8 mouse cellular contexts compared by ENCODE assay signal in the genomic region with DNA sequence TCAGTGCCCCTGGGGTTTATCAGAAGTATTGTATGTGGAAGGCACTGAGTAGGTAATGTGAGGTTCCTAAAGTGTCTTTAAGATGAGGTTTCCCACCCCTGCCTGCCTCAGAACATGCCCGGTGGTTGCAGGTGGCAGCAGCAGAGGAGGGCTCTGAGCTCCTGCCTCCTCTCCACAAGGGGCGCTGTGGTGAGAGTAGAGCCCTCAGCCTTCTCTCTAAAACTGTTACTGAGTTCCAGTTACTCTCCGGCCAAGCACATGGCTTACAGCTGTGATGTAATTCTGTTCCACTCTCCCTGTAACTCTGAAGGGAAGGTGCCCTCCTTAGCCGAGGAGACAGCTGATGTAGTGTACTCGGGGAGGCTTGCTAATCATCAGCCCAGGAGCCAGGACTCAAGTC. TPM values are rescaled to one million over a fixed set of nuclear protein-coding genes. Genes with fewer than 3 reads are reported as not detected.
DNase-seq lines count a peak whose midpoint lies in the region; ATAC-seq and TF ChIP-seq lines count a peak whose summit lies in the region.
"Had no signal": no experiment of that assay in that cellular context is flagged by ENCODE, and none has a peak within 500 bp of the region (broad histone marks: within the 10 kb centered on the region; RNA-seq: fewer than 3 reads in every experiment).

No protein-coding gene starts in this region.

- peak; percentile 69 for TF ChIP-seq CTCF in intestine, postnatal 0 days (IDR thresholded peaks at IDR 0.05; ENCODE audit: low read depth)

- peaks cover 93% of the 10 kb centered on the region for H3K36me3 ChIP-seq in intestine, postnatal 0 days (ENCODE audit: control insufficient read depth, insufficient read depth)
- H3K36me3 ChIP-seq in intestine, embryonic 15.5 days: peaks cover 71% of the 10 kb centered on the region
- peaks cover 12% of the 10 kb centered on the region for H3K36me3 ChIP-seq in splenic B cell, adult 2 months (ENCODE audit: control insufficient read depth, insufficient read depth, low read length, poor library complexity, severe bottlenecking)

- ATAC-seq in intestine, postnatal 0 days: no peak
- no peak for ATAC-seq in intestine, embryonic 15.5 days
- ATAC-seq in CD4-positive, CD25-positive, alpha-beta regulatory T cell, adult 4 months: peak; percentile 51
- ATAC-seq in erythroblast, adult 5-6 weeks (replicated peaks; ENCODE audit: low FRiP score, poor library complexity, severe bottlenecking): peak; percentile 68; the same call in 1 of the 2 replicates

- no peak overlapping the region for H3K9ac ChIP-seq in intestine, postnatal 0 days (ENCODE audit: low read depth, low read length)
- no peak overlapping the region for H3K9ac ChIP-seq in intestine, embryonic 15.5 days
- H3K9ac ChIP-seq: liver, embryonic 13.5 days had no signal

- no peak overlapping the region for H3K27ac ChIP-seq in intestine, postnatal 0 days (ENCODE audit: low read depth, low read length)
- H3K27ac ChIP-seq in intestine, embryonic 15.5 days: no peak overlapping the region
- H3K27ac ChIP-seq: liver, embryonic 13.5 days had no signal

- no peaks in the 10 kb centered on the region for H3K27me3 ChIP-seq in intestine, postnatal 0 days (replicated peaks; ENCODE audit: control insufficient read depth, insufficient read depth, low read length)
- H3K27me3 ChIP-seq in intestine, embryonic 15.5 days (replicated peaks): no peaks in the 10 kb centered on the region
- no peaks in the 10 kb centered on the region for H3K27me3 ChIP-seq in splenic B cell, adult 2 months (ENCODE audit: control insufficient read depth, insufficient read depth, low read length, poor library complexity, severe bottlenecking)
- H3K27me3 ChIP-seq: liver, embryonic 13.5 days had no signal

- no peak overlapping the region for H3K4me2 ChIP-seq in intestine, postnatal 0 days (replicated peaks; ENCODE audit: low read depth)
- H3K4me2 ChIP-seq in intestine, embryonic 15.5 days (replicated peaks): no peak overlapping the region
- H3K4me2 ChIP-seq: liver, embryonic 13.5 days had no signal

- WGBS in intestine, postnatal 0 days: 60% methylated on average over 5 of the region's 5 CpGs
- 58% methylated on average over 5 of the region's 5 CpGs for WGBS in intestine, embryonic 15.5 days

- H3K4me1 ChIP-seq in intestine, postnatal 0 days (replicated peaks; ENCODE audit: control insufficient read depth, insufficient read depth, low read length): no peaks in the 10 kb centered on the region
- H3K4me1 ChIP-seq in intestine, embryonic 15.5 days (replicated peaks): no peaks in the 10 kb centered on the region
- H3K4me1 ChIP-seq: liver, embryonic 13.5 days had no signal

- H3K9me3 ChIP-seq in intestine, postnatal 0 days (ENCODE audit: control insufficient read depth): no peaks in the 10 kb centered on the region
- H3K9me3 ChIP-seq in intestine, embryonic 15.5 days: no peaks in the 10 kb centered on the region
- H3K9me3 ChIP-seq: liver, embryonic 13.5 days had no signal

- no peak overlapping the region for H3K4me3 ChIP-seq in intestine, postnatal 0 days (ENCODE audit: low read depth, low read length)
- no peak overlapping the region for H3K4me3 ChIP-seq in intestine, embryonic 15.5 days (replicated peaks)
- H3K4me3 ChIP-seq: liver, embryonic 13.5 days had no signal

- DNase-seq in A20 (ENCODE audit: low read depth, low spot score): peak; percentile 56
- peak; percentile 37 for DNase-seq in splenic B cell, adult 2 months (ENCODE audit: low read depth, low spot score)
- no peak for DNase-seq in gastrocnemius, adult 8-10 months (ENCODE audit: low spot score in 2 of 2)
- DNase-seq: liver, embryonic 13.5 days had no signal

RNA-seq across cellular contexts. Expression of a gene that starts 9.6 kb away (rescaled TPM):
- 0.70 and 0.93 TPM in 2 replicates for polyA plus RNA-seq in intestine, postnatal 0 days (2015; fragmentation: Nextera tagmentation; extraction: Ambion mirVana)
- polyA plus RNA-seq in intestine, embryonic 15.5 days (2015; fragmentation: Nextera tagmentation; extraction: Ambion mirVana): 1.5 and 1.6 TPM in 2 replicates
- not detected for polyA plus RNA-seq in CD4-positive, CD25-positive, alpha-beta regulatory T cell, adult 4 months (2017; shearing (Covaris generic))
- not detected in 2 replicates for total RNA-seq in erythroblast, adult 5-6 weeks (2015; ENCODE audit: low replicate concordance)
- not detected in 2 replicates for total RNA-seq in erythroblast, adult 5-6 weeks (2017; ENCODE audit: low replicate concordance)
- under 1 TPM; 0.05 to 0.29 (median 0.11) TPM for total RNA-seq in gastrocnemius, adult 8-10 months (2022)

RNA-seq across cellular contexts. Expression of a gene that starts 10.5 kb away (rescaled TPM):
- polyA plus RNA-seq in intestine, postnatal 0 days (2015; fragmentation: Nextera tagmentation; extraction: Ambion mirVana): 95.1 and 99.6 TPM in 2 replicates
- 62.6 and 66.0 TPM in 2 replicates for polyA plus RNA-seq in intestine, embryonic 15.5 days (2015; fragmentation: Nextera tagmentation; extraction: Ambion mirVana)
- polyA plus RNA-seq in CD4-positive, CD25-positive, alpha-beta regulatory T cell, adult 4 months (2017; shearing (Covaris generic)): 10 to 100 TPM; 91.2 to 92.6 TPM
- total RNA-seq in erythroblast, adult 5-6 weeks (2015; ENCODE audit: low replicate concordance): 2.1 and 8.8 TPM in 2 replicates
- total RNA-seq in erythroblast, adult 5-6 weeks (2017; ENCODE audit: low replicate concordance): 2.4 and 12.2 TPM in 2 replicates
- total RNA-seq in gastrocnemius, adult 8-10 months (2022): 1 to 10 TPM; 6.3 to 7.9 (median 7.3) TPM

RNA-seq across cellular contexts. Expression of a gene that starts 10.6 kb away (rescaled TPM):
- polyA plus RNA-seq in intestine, postnatal 0 days (2015; fragmentation: Nextera tagmentation; extraction: Ambion mirVana): 31.0 and 31.7 TPM in 2 replicates
- polyA plus RNA-seq in intestine, embryonic 15.5 days (2015; fragmentation: Nextera tagmentation; extraction: Ambion mirVana): 100 and 110 TPM in 2 replicates
- polyA plus RNA-seq in CD4-positive, CD25-positive, alpha-beta regulatory T cell, adult 4 months (2017; shearing (Covaris generic)): 100 to 1,000 TPM; 218 to 259 TPM
- 60.6 and 68.0 TPM in 2 replicates for total RNA-seq in erythroblast, adult 5-6 weeks (2015; ENCODE audit: low replicate concordance)
- total RNA-seq in erythroblast, adult 5-6 weeks (2017; ENCODE audit: low replicate concordance): 14.1 and 65.2 TPM in 2 replicates
- total RNA-seq in gastrocnemius, adult 8-10 months (2022): 10 to 100 TPM in 2 of 4 experiments, 1 to 10 TPM in 2; 7.7 to 16.0 (median 10.2) TPM

RNA-seq across cellular contexts. Expression of a gene that starts 31.6 kb away (rescaled TPM):
- polyA plus RNA-seq in intestine, postnatal 0 days (2015; fragmentation: Nextera tagmentation; extraction: Ambion mirVana): not detected in 2 replicates
- 0.28 TPM in 1 of 2 replicates, not detected in the other for polyA plus RNA-seq in intestine, embryonic 15.5 days (2015; fragmentation: Nextera tagmentation; extraction: Ambion mirVana)
- 1 to 10 TPM in 1 of 2 experiments, not detected in 1; 3.5 TPM for polyA plus RNA-seq in CD4-positive, CD25-positive, alpha-beta regulatory T cell, adult 4 months (2017; shearing (Covaris generic))
- not detected in 2 replicates for total RNA-seq in erythroblast, adult 5-6 weeks (2015; ENCODE audit: low replicate concordance)
- 6.4 TPM in 1 of 2 replicates, not detected in the other for total RNA-seq in erythroblast, adult 5-6 weeks (2017; ENCODE audit: low replicate concordance)
- not detected for total RNA-seq in gastrocnemius, adult 8-10 months (2022)
- polyA plus RNA-seq: liver, embryonic 13.5 days had no signal

RNA-seq across cellular contexts. Expression of a gene that starts 53.2 kb away (rescaled TPM):
- 27.5 and 31.5 TPM in 2 replicates for polyA plus RNA-seq in intestine, postnatal 0 days (2015; fragmentation: Nextera tagmentation; extraction: Ambion mirVana)
- 76.8 and 84.1 TPM in 2 replicates for polyA plus RNA-seq in intestine, embryonic 15.5 days (2015; fragmentation: Nextera tagmentation; extraction: Ambion mirVana)
- 100 to 1,000 TPM; 245 to 256 TPM for polyA plus RNA-seq in CD4-positive, CD25-positive, alpha-beta regulatory T cell, adult 4 months (2017; shearing (Covaris generic))
- 21.5 and 40.5 TPM in 2 replicates for total RNA-seq in erythroblast, adult 5-6 weeks (2015; ENCODE audit: low replicate concordance)
- 11.4 and 14.9 TPM in 2 replicates for total RNA-seq in erythroblast, adult 5-6 weeks (2017; ENCODE audit: low replicate concordance)
- 10 to 100 TPM in 2 of 4 experiments, 1 to 10 TPM in 2; 9.0 to 13.8 (median 10.8) TPM for total RNA-seq in gastrocnemius, adult 8-10 months (2022)

Comparison
In these comparisons a context has a peak if more than half of its experiments do, and no peak if none do; other contexts are left out.
1. ATAC-seq: peak in CD4-positive, CD25-positive, alpha-beta regulatory T cell, adult 4 months (single experiment) and erythroblast, adult 5-6 weeks (single experiment); none in intestine, postnatal 0 days (single experiment) and intestine, embryonic 15.5 days (single experiment).
2. DNase-seq: peak in A20 (single experiment) and splenic B cell, adult 2 months (single experiment); none in gastrocnemius, adult 8-10 months (0 of 2).